Mouse (Mus musculus) embryonic fibroblast, embryonic 13.5 days (primary cell): ENCODE measurements around the gene F2rl1.

Experiments
- CTCF ChIP-seq: IDR thresholded peaks from 2 replicates; pipeline ENCODE4 v1.5.1; 2011; ENCODE audit warnings: mild to moderate bottlenecking, control low read depth, low read length, moderate library complexity, borderline replicate concordance; ENCODE audit not compliant: insufficient read depth
- POLR2A ChIP-seq: IDR thresholded peaks from 2 replicates; pipeline ENCODE4 v1.6.1; 2011; ENCODE audit warnings: low read depth, mild to moderate bottlenecking, control low read depth, low read length, moderate library complexity

GRCm38 (mm10) chr13:95491327-95491726 is 33.7 kb downstream of the F2rl1 start:
- TF ChIP-seq CTCF (no peak), POLR2A (no peak)
